Mouse (Mus musculus): Measurements from ENCODE around the gene Slc6a3.

Gene Slc6a3

GRCm38 (mm10) chr13:73536403-73536821 is at the start of gene Slc6a3:
Gene Slc6a3, plus strand, starts transcription at chr13:73536747.
- no peak for DNase-seq (ENCODE audit: low read depth)

- DNase-seq (ENCODE audit: low read depth): no peak
These were observed 48.4 kb upstream of the Slc6a3 start for GRCm38 (mm10) chr13:73488105-73488504.

- no peak for DNase-seq (ENCODE audit: low read depth)
These were observed 47.8 kb upstream of the Slc6a3 start for GRCm38 (mm10) chr13:73488707-73489106.

GRCm38 (mm10) chr13:73489986-73490385 is 46.6 kb upstream of the Slc6a3 start:
- no peak for DNase-seq (ENCODE audit: low read depth)

GRCm38 (mm10) chr13:73490564-73491170 is 45.9 kb upstream of the Slc6a3 start:
- no peak for DNase-seq (ENCODE audit: low read depth)

- no peak for DNase-seq (ENCODE audit: low read depth)
These were observed 43.4 kb upstream of the Slc6a3 start for GRCm38 (mm10) chr13:73493183-73493582.

GRCm38 (mm10) chr13:73494528-73494927 is 42.0 kb upstream of the Slc6a3 start:
- no peak for DNase-seq (ENCODE audit: low read depth)

- DNase-seq (ENCODE audit: low read depth): no peak
These were observed 40.4 kb upstream of the Slc6a3 start for GRCm38 (mm10) chr13:73496137-73496536.

GRCm38 (mm10) chr13:73499893-73500604 is 36.5 kb upstream of the Slc6a3 start:
- DNase-seq (ENCODE audit: low read depth): no peak

GRCm38 (mm10) chr13:73502719-73503118 is 33.8 kb upstream of the Slc6a3 start:
- DNase-seq (ENCODE audit: low read depth): peak; percentile 22

GRCm38 (mm10) chr13:73505686-73506467 is 30.7 kb upstream of the Slc6a3 start:
- peak; percentile 47 for DNase-seq (ENCODE audit: low read depth)

- DNase-seq (ENCODE audit: low read depth): no peak
These were observed 27.6 kb upstream of the Slc6a3 start for GRCm38 (mm10) chr13:73508817-73509550.

GRCm38 (mm10) chr13:73509869-73510268 is 26.7 kb upstream of the Slc6a3 start:
- no peak for DNase-seq (ENCODE audit: low read depth)

- peak; percentile 30 for DNase-seq (ENCODE audit: low read depth)
These were observed 23.5 kb upstream of the Slc6a3 start for GRCm38 (mm10) chr13:73512776-73513673.

- DNase-seq (ENCODE audit: low read depth): no peak
These were observed 19.7 kb upstream of the Slc6a3 start for GRCm38 (mm10) chr13:73516886-73517285.

GRCm38 (mm10) chr13:73533716-73534115 is 2.8 kb upstream of the Slc6a3 start:
- no peak for DNase-seq (ENCODE audit: low read depth)

GRCm38 (mm10) chr13:73535287-73535686 is 1.3 kb upstream of the Slc6a3 start:
- no peak for DNase-seq (ENCODE audit: low read depth)

GRCm38 (mm10) chr13:73536824-73537223 is 277 bp downstream of the Slc6a3 start:
- no peak for DNase-seq (ENCODE audit: low read depth)

- no peak for DNase-seq (ENCODE audit: low read depth)
These were observed 27.7 kb downstream of the Slc6a3 start for GRCm38 (mm10) chr13:73564201-73564600.

GRCm38 (mm10) chr13:73575051-73575450 is 38.5 kb downstream of the Slc6a3 start:
- no peak for DNase-seq (ENCODE audit: low read depth)

GRCm38 (mm10) chr13:73577277-73577676 is 40.7 kb downstream of the Slc6a3 start:
- DNase-seq (ENCODE audit: low read depth): no peak
